Mouse (Mus musculus) left cerebral cortex, postnatal 36 days (tissue): Measurements from ENCODE around the gene S1pr4. TPM values are rescaled to one million over a fixed set of nuclear protein-coding genes. Genes with fewer than 3 reads are reported as not detected.
A peak's percentile ranks its signal among the peaks of the same experiment; 100 is the strongest.

ENCODE experiments used
- DNase-seq, 2 experiments: peaks; one replicate each; pipeline ENCODE4 v3.0.0; 2021 to 2022; ENCODE audit warnings: low spot score in 2 of 2, mixed read lengths in 1 of 2
- intact Hi-C: fragments of 180-260 bp; cut with DNase I; formaldehyde crosslinking; loops from one replicate; pipeline ENCODE4 v1.15.1; 2025
- total RNA-seq, 2 experiments: library from RNA; stranded (reverse); gene quantifications; 2 replicates each; pipeline ENCODE4 v1.2.3; 2021

Gene S1pr4
- total RNA-seq, 2 experiments from 2014 or later: 0.43 to 0.52 TPM

DNA sequence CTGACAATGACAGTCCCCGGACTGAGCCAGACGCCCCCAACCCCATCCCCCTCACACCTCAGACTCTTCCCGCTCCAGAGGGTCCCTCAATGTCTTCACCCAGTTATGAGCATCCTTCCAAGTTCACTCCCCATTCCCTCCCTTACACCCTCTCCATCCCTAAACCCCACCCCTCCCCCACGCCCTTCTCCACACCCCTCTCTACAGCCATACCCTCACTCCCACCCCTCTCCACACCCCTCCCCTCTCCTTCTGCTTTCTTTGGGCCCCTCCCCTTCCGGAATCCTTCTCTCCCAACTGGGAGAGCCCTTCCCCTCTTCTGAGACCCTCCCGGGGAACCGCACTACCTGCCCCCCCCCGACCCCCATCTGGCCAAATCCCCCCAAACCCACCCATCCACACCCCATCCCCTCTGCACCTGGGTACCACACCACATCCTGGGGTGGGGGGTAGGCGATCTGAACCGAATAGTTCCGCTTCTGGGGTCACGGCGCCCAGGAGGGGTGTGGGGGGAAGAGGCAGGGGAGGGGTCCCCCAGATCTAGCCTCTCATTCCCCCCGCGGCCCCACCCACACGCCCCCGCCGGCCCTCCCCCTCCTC, 27.4 kb downstream of the S1pr4 start:
- intact Hi-C loops: no loop called here
- no peak for DNase-seq

DNA sequence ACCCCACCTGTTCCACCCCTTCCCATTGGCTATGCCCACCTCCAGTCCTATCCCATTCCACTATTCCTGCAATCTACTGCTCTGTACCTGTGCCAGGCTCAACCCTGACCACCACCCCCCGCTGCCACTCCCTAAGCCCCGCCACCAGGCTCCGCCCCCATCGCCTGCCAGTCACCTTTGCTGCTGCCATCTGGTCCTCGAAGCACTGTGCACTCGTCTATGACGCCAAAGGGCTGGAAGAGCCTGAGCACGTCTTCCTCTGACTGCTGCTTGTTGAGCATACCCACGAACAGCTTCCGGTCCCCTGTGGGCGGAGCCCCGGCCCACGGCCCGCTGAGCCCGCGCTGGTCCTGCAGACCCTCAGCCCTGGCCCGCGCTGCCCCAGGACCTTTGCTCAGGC, 29.5 kb downstream of the S1pr4 start:
- intact Hi-C loops: no loop called here
- peak in 1 of 2 experiments; percentile 63 for DNase-seq

DNA sequence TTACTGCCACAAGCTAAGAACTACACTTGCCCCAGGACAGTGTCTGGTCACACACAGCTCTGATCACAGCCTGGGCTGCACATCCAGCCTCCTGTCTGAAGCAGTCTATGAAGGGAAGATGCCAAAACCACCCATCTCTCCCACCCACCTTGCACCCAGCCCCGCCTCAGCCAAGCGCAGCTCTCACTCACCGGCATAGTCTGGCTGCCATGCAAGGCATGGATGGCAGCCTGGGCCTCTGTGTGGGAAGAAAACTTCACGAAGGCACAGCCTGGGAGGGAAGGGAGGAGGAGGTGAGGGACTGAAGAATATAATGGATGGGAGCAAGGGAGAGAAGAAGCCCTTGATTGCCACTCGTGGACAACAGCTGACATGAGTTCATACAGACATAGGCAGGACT, 30.7 kb downstream of the S1pr4 start:
- intact Hi-C loops: no loop called here
- peak; percentile 83 to 87 for DNase-seq

DNA sequence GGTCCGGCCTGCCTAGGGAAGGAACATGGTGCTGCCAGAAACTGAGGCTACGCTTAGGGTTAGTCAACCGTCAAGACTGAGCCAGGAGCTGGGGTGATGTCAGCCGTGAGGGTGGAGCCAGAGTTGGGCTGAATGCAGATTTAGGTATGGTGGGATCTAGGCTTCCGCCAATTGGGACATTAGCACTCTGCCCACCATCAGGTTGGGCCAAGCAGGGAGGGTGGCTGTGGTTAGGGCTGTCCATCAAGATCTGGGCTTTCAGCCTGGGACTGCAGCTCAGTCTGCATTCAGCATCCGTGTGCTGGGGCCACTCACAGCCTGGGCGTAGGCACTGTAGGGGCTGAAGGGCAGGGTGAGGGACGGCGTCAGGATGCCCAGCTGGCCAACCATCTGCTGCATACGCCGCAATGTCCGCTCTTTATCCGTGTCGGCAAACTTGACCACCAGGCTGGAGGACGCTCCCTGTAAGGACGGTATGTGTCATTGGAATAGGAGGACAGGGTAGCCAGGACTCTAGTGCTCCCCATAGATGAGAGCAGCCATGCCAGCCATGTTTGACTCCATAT, 32.2 kb downstream of the S1pr4 start:
- peak in 1 of 2 experiments; percentile 47 for DNase-seq
- intact Hi-C loops: no loop called here

DNA sequence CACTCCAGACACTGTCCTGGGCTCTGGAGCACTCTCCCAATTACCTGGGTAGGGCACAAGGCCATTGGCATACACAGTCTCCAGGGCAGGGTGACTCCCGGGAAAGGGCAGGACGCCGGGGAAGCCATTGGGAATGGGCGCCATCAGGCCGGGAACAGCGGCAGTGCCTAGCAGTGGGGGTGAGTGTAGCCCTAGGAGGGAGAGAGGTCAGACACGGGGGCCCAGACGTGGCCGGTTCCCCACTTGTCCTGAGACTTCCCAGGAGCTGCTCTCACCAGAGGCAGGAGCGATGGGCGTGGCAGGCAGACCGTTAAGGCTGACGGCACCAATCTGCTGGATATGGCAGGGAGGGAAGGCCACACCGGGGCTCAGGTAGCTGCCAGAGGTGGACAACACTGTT, 33.1 kb downstream of the S1pr4 start:
- intact Hi-C loops: no loop called here
- DNase-seq: peak in 1 of 2 experiments; percentile 5

DNA sequence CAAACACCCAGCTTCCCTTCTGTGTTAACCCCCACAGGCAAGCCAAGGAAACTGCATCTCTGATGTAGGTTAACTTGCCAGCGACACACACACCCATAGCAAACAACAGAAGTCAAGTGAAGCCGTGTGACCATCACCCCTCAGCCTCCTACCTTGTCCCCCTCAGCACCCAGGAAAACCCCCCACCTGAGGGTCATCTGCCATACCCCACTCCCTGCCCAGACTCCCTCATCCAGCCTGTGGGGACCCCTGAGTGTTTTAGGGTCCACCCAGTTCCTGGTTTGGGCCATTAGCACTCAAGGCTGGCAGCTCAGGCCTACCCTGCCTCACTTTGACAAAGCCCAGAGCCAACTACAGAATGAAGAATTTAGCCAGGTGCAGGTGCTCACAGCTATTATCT, 33.9 kb downstream of the S1pr4 start:
- intact Hi-C loops: no loop called here
- peak in 1 of 2 experiments; percentile 4 for DNase-seq

DNA sequence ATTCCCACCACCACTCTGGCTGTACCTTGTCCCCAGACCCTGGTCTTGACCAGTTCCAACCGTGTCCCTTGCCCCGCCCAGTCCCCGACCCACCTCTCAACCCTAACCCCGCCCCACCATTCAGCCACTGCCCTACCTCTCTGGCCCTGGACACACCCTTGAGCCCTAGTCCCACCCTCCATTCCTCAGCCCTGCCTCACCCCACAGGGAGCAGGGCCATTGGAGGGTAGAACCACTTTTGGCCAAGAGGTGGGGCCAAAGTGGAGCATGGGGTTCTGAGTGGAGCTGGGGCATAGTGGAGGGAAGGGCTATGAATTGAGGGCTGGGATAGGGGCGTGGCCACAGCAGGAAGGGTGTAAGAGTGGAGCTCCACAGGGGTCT, 34.7 kb downstream of the S1pr4 start:
- DNase-seq: no peak

DNA sequence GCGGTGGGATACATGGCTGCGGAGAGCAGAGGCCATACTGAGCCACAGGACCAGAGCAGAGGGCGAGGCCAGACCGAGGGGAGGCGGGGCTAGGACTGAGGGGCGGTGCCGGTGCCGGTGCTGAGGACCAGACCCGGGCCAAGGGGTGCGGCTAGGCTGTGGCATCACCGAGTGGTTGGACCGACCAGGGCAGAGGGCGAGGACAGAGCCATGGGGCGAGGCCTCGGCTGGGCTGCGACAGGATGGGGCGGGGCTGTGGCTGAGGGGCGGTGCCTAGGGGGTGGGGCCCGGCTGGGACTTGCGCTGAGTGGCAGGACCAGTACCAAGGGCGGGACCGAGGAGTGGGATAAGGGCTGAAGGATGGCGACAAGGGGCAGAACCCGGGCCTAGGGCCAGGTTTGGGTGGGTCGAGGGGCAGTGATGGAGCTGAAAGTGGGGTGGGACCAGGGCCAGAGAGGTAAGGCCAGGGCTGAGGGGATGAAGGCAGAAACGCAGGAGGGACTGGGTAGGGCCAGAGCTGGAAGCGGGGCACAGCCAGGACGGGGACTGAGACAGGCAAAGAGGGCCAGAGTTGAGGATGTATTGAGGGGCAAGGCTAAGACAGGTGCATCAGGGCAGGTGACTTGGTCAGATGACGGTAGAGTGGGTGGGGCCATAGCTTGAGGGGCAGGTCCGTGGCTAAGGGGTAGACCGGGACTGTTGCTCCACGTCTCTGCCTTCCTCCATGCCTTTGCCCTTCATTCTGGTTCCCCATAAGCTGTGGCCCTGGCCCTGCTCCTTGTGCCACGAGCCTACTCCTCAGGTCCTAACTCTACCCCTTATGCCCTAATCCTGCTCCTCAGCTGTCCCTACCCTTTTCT, 35.3 kb downstream of the S1pr4 start:
- peak; percentile 22 to 23 for DNase-seq
- intact Hi-C loops: no loop called here

More for the DNA sequence above, 34.7 kb downstream of the S1pr4 start:
- intact Hi-C loops: no loop called here

DNA sequence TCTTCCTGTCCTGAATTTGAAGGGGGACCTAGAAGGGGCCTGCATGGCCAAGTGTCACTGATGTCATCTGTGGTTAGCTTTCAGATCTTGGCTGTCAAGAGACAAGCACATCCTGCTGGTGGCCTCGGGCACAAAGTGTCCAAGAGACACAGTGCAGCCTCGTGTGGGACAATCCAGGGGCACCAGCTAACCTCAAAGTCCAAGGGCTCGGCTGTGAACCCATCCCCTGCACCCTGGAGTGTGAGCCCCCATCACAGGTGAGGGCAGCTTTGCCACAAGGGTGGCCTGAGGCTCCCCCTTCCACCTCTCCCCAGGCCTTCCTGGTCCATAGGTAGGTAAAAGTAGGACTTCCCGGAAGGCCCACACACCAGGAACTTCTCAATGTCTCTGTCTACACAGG, 36.4 kb downstream of the S1pr4 start:
- intact Hi-C loops: no loop called here
- DNase-seq: peak; percentile 3 to 7

DNA sequence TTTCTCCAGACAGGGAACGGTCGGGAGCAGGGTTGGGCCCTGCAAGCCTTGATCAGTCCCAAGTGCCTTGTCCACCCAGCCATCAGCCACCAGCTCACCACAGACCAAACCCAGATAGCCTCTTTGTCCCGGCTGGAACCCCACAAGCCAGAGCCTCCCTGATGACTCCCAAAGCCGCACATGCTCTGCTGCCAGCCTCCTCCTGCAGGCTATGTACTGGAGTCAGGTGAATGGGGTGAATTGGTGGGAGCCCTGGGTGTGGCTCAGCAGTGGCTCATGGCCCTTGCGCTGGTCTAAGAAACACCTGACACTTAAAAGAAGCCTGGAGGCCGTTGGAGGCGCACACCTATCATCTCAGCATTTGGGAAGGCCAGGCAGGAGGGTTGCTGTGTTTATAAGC, 37.0 kb downstream of the S1pr4 start:
- intact Hi-C loops: no loop called here
- peak; percentile 5 to 11 for DNase-seq

DNA sequence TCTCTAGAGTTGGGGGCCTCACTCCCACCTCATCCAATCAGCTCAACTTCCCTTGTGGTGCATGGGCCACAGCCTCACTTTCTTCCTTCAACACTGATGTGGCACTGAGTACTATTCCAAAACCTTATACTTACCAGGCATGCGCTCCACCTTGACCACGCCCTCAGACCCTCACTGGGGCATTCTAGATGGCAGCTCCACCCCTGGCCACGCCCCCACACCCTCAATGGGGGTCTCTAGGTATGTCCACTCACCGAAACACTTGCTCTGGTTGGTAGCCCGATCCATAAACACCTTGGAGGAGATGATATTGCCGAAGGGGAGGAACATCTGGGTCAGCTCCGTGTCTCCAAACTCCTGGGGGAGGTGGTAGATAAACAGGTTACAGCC, 37.5 kb downstream of the S1pr4 start:
- intact Hi-C loops: no loop called here
- no peak for DNase-seq

DNA sequence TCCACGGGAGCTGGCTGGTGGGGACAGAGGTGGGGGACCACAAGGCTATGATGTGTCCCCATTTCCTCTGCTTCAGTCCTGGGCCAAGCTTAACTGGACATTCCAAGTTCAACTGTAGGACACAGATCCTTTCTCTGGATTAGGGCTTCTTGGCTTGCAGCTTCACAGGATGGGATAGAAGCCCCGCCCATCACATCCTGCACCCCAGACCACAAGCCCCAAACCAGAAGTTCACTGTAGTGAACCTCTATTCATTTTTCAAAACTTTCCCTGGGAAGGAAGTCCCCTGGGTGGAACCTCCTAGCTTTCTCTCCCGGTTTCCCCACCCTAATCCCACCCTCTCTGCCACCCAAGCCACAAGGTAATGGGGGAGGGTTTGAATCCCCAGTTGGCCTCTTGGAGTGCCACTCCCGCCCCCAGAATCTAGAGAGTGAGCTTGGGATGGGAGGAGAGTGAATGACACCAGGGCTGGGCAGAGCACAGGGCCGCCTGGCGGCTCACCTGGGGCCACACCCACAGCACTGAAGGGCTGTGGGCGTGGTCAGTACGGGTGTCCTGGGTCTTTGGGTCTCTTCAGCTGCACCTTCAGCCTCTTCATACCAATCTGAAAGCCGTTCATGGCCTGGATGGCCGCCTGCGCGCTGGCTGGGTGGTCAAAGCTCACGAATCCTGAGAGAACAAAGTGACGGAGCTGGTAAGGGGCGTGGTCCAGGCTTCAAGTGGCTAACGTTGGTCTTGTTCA, 38.1 kb downstream of the S1pr4 start:
- intact Hi-C loops: no loop called here
- peak; percentile 4 to 5 for DNase-seq

DNA sequence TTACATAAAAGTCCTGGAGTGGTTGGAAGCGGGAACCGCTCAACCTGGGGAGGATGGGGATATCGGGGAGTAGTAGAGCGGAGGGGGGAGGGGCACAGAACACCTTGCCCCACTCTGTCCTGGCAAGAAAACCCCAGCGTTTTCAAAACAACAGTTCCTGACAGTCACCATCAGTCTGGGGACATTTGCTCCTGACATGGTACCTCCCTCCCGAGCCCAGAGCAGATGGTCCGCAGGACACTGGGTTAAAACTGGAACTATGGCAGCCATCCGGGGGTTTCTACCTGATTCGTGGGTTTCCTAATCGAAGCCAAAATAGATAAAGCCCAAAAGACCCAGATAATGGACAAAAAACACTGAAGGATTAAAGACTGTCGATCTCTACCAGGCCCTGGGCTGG, 39.0 kb downstream of the S1pr4 start:
- peak in 1 of 2 experiments; percentile 4 for DNase-seq
- intact Hi-C loops: no loop called here

DNA sequence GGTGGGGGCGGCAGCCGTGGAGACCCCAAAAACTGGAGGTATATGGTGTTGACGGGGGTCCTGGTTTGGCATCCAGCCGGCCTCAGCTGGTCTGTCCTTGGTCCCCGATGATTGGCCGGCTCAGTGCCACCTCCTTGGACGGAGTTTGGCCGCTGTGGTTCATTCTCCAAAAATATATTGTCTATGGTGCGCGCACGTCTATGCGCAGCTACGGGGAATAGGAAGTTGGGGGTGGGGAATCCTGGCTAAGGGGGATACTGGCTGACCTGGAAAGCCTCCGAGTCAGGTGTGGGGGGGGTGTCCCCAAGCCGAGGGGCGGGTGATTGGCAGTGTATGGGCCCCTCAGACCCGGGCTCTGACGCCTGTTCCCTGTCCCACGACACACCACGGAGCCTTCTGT, 39.5 kb downstream of the S1pr4 start:
- intact Hi-C loops: no loop called here
- peak; percentile 5 to 15 for DNase-seq

DNA sequence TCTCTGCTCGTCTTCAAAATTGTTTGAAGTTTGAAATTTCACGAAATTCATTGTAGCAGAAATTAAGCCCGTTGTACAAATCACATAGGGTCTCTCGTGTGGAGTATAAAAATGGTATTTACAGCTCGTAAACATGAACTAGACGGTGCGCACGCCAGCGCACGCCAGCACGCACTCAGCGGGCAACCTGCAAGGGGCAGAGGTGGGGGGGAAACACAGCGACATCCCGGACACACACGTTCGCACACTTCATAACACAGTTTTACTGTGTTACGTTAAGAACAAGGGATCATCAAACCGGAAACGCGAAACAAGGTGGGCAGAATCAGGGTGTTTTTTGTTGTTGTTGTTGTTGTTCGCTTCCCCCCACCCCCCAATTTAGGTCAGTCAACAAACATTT, 40.5 kb downstream of the S1pr4 start:
- intact Hi-C loops: loop anchor here (10.0 kb wide), 1 partner anchor 265 kb away; no protein-coding TSS in a partner anchor
- DNase-seq: peak; percentile 2 to 3

DNA sequence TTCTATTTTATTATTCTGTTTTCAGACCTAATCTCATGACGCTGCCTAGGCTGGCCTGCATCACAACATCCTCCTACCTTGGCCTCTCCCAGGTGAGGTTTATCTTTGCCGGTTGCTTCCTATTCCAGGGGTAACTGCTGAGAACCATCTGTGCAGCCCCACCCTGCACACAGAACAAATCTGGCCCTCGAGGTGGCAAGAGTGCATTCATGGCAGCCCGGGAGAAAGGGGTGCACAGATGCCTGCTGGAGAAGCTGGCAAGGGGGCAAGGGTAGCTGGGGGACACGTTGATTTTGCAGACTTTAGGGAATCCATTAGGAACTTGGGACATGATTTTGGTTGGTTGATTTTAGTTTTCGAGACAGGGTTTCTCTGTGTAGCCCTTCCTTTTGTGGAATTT, 41.7 kb downstream of the S1pr4 start:
- peak; percentile 2 to 5 for DNase-seq
- intact Hi-C loops: loop anchor here (10.0 kb wide), 1 partner anchor 263 kb away; no protein-coding TSS in a partner anchor

DNA sequence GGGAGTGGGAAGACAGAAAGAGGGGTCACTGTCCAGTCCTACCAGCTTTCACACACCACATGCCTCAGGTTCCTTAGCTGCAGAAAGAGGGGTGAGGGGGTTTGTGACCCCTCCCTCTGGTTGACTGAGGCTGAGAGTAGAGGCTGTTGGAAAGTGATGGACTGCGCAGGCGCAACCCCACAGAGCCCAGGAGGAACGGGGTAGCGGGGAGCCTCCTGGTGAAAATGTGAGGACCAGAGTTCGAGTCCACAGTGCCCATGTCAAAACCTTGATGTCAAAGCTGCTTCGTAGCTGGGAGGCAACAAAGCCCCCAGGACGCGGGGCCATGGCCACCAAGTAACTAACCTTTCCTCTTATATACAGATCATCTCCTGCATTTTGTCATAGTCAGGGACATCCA, 42.3 kb downstream of the S1pr4 start:
- intact Hi-C loops: loop anchor here (10.0 kb wide), 1 partner anchor 263 kb away; no protein-coding TSS in a partner anchor
- peak in 1 of 2 experiments; percentile 7 for DNase-seq

DNA sequence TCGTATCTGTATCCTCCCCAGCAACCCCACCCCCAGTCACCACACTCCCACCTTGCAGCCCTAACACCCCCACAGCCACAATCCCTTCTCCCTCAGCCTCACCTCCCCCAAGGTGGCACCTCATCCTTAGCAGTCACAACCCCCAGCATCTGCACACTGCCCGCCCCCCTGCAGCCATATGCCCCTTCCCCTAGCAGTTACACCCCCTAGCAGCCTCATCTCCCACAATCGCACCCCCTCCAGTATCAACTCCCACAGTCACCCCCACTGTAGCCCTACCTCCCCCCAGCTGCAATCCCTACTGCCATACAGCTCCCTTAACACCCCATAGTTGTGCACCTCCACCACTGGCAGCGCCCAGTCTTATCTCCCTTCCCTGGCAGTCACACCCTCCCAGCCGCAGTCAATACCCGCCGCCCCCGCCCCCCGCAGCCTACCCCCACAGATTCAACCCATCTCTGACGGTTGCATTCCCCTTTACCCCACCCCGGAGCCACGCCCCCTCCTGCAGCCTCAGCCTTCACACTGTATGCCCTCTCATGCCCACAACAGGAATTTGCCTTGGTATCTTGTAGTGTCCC, 42.9 kb downstream of the S1pr4 start:
- intact Hi-C loops: loop anchor here (10.0 kb wide), 1 partner anchor 262 kb away; no protein-coding TSS in a partner anchor
- DNase-seq: no peak

DNA sequence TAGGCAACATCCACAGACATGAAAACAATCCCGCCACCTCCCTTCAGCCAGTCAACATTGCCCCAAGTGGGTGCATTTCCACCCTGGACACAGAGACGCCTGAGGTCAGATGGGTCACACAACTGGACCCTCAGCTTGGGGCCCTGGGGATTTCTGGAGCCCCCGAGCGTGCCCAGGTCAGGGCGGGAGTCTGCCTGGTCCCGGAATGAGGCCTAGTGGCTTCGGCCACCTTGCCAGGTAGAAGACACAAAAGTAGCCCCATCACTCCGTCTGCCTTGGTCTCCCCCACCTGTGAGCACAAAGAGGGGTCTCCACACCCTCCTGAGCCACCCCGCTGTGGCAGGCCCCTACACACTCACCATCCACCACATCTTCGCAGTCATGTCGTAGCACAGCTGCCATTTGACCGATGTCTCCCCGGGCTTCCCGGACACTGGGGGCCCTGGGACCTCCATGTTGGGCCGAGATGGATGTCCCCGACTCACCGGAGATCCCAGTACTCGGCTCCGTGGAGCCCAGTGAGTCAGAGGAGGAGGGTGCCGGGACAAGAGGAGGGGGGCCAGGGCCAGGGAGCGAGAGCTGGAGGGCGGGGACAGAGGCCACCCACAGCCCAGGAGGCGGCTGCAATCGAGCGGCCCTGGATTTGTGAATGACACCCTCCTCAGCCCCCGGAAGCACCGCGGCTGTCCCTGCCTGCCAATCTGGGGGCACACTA, 44.6 kb downstream of the S1pr4 start, which contains the start of gene Nfic:
Nfic (minus strand) TSS at position 455 of the 715 bp plus-strand sequence.
- peak in 1 of 2 experiments; percentile 3 for DNase-seq
- intact Hi-C loops: loop anchor here (10.0 kb wide), 1 partner anchor 261 kb away; no protein-coding TSS in a partner anchor
